Mouse (Mus musculus): ENCODE data around the gene Exosc7. TPM values are rescaled to one million over a fixed set of nuclear protein-coding genes. Genes with fewer than 3 reads are reported as not detected.

Gene Exosc7
- total and polyA plus RNA-seq, 3 experiments: 162 to 196 TPM; not detected in 1

DNA sequence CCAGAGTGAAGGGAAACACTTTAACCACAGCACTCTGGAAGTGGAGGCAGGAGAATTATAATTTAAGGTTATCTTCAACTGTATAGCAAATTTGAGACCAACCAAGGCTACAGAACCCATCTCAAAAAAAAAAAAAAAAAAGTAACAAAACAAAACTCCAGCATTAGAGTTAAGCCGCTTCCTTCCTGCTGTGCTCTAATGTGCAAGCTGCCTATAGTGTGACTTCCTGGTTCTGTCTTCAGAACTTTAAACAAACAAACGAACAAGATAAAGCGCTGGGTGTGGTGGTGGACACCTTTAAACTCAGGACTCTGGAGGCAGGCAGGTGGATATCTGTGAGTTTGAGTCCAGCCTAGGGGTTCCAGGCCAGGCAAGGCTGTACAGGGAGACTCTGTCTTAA, 39.0 kb downstream of the Exosc7 start (continued):
- TF ChIP-seq E2F4 (IDR thresholded peaks at IDR 0.05; ENCODE audit: borderline replicate concordance, low read depth, low read length) (no peak), NRF1 (IDR thresholded peaks at IDR 0.05; ENCODE audit: insufficient read depth, low read depth, low read length, poor library complexity, severe bottlenecking) (no peak), HCFC1 (IDR thresholded peaks at IDR 0.05; ENCODE audit: low read depth, low read length) (0 out of 2 replicates have a peak, but pooled peaks have one; percentile 27), BHLHE40 (IDR thresholded peaks at IDR 0.05; ENCODE audit: borderline replicate concordance, low read depth, low read length) (no peak), ELF1 (IDR thresholded peaks at IDR 0.05; ENCODE audit: low read depth, low read length) (peak; percentile 83), TBP (IDR thresholded peaks at IDR 0.05; ENCODE audit: low read depth, low read length) (no peak), MEF2A (IDR thresholded peaks at IDR 0.05; ENCODE audit: extremely low read depth, insufficient replicate concordance, low read depth, low read length, poor library complexity, severe bottlenecking) (no peak), UBTF (IDR thresholded peaks at IDR 0.05; ENCODE audit: borderline replicate concordance, insufficient read depth, low read depth, low read length) (no peak), NELFE (IDR thresholded peaks at IDR 0.05; ENCODE audit: low read depth, low read length) (no peak), CTCF (IDR thresholded peaks at IDR 0.05 in 2 of 3, conservative IDR thresholded peaks at IDR 0.05 in 1 of 3; ENCODE audit: control insufficient read depth in 1 of 3, insufficient read depth in 1 of 3, low read depth in 2 of 3, low read length in 3 of 3, poor library complexity in 1 of 3, severe bottlenecking in 1 of 3) (no peak), MAX (IDR thresholded peaks at IDR 0.05; ENCODE audit: low read length) (no peak), CHD2 (IDR thresholded peaks at IDR 0.05; ENCODE audit: low read length) (no peak), EP300 (IDR thresholded peaks at IDR 0.05; ENCODE audit: low read depth in 1 of 2, low read length in 2 of 2) (peak in 1 of 2 experiments; percentile 31; a peak in 1 of 4 replicates), RAD21 (IDR thresholded peaks at IDR 0.05; ENCODE audit: low read depth, low read length) (no peak), SMC3 (IDR thresholded peaks at IDR 0.05; ENCODE audit: low read depth, low read length) (no peak), TAL1 (IDR thresholded peaks at IDR 0.05; ENCODE audit: low read length) (no peak), MAZ (IDR thresholded peaks at IDR 0.05; ENCODE audit: low read depth, low read length) (no peak)

- Histone ChIP-seq H3K9me3 (replicated peaks; ENCODE audit: insufficient read depth, low read length) (no peaks in the 10 kb centered on the region), H3K9ac (ENCODE audit: control insufficient read depth, low read depth, low read length, poor library complexity, severe bottlenecking) (no peak overlapping the region), H3K79me2 (ENCODE audit: control insufficient read depth, insufficient read depth, low read length, poor library complexity) (no peaks in the 10 kb centered on the region), H3K27ac (ENCODE audit: control insufficient read depth, low read depth, low read length) (no peak overlapping the region), H3K4me3 (ENCODE audit: control insufficient read depth in 1 of 2, insufficient read depth in 1 of 2, low read depth in 2 of 2, low read length in 2 of 2) (no peak overlapping the region), H3K36me3 (ENCODE audit: control insufficient read depth in 1 of 2, insufficient read depth in 2 of 2, low read length in 2 of 2) (peaks cover 0 to 6% of the 10 kb centered on the region in 2 experiments; a peak in 2 of 4 replicates), H3K27me3 (ENCODE audit: control insufficient read depth in 1 of 2, insufficient read depth in 2 of 2, low read length in 2 of 2) (no peaks in the 10 kb centered on the region), H3K4me1 (ENCODE audit: control insufficient read depth in 1 of 2, insufficient read depth in 2 of 2, low read length in 2 of 2) (peaks cover 2 to 11% of the 10 kb centered on the region in 2 experiments; a peak in 3 of 4 replicates)
- DNase-seq (ENCODE audit: low read depth, low spot score): no peak
- TF ChIP-seq CHD1 (IDR thresholded peaks at IDR 0.05; ENCODE audit: low read depth, low read length) (no peak), ETS1 (IDR thresholded peaks at IDR 0.05; ENCODE audit: low read depth, low read length) (no peak), ZMIZ1 (IDR thresholded peaks at IDR 0.05; ENCODE audit: low read depth, low read length) (no peak), GATA1 (IDR thresholded peaks at IDR 0.05; ENCODE audit: low read depth, low read length) (no peak), MAX (IDR thresholded peaks at IDR 0.05; ENCODE audit: low read length) (no peak)
Measured at GRCm38 (mm10) chr9:123153121-123153520, 40.1 kb downstream of the Exosc7 start.
